Mouse (Mus musculus): ENCODE measurements around the gene Prkg1. TPM values are rescaled to one million over a fixed set of nuclear protein-coding genes. Genes with fewer than 3 reads are reported as not detected.

Prkg1 gene
- polyA plus RNA-seq, 2 experiments = 7.1 to 9.6 TPM

GRCm38 (mm10) chr19:31141905-31142304, 622.9 kb downstream of the Prkg1 start:
- H3K4me3 ChIP-seq (replicated peaks; ENCODE audit: low read length) = no peak overlapping the region
- H3K9ac ChIP-seq (ENCODE audit: low read depth, low read length, severe bottlenecking) = no peak overlapping the region
- H3K9me3 ChIP-seq (ENCODE audit: control insufficient read depth, low read length) = no peaks in the 10 kb centered on the region
- H3K27me3 ChIP-seq (ENCODE audit: control insufficient read depth, insufficient read depth, low read length) = no peaks in the 10 kb centered on the region
- no peaks in the 10 kb centered on the region for H3K4me1 ChIP-seq (ENCODE audit: control insufficient read depth, insufficient read depth, low read length)
- TF ChIP-seq POLR2A (IDR thresholded peaks at IDR 0.05; ENCODE audit: borderline replicate concordance, extremely low read depth, insufficient read depth, insufficient read length) = no peak
- DNase-seq (ENCODE audit: low spot score) (no peak), ATAC-seq (ENCODE audit: low FRiP score, low read depth) (no peak)
- no peaks in the 10 kb centered on the region for H3K36me3 ChIP-seq (ENCODE audit: control insufficient read depth, insufficient read depth, low read length)
- 83% methylated on average over 7 of the region's 7 CpGs for WGBS
- no peak overlapping the region for H3K4me2 ChIP-seq (replicated peaks; ENCODE audit: low read depth, low read length, severe bottlenecking)
- H3K27ac ChIP-seq (replicated peaks; ENCODE audit: low read depth, low read length) = no peak overlapping the region

DNA sequence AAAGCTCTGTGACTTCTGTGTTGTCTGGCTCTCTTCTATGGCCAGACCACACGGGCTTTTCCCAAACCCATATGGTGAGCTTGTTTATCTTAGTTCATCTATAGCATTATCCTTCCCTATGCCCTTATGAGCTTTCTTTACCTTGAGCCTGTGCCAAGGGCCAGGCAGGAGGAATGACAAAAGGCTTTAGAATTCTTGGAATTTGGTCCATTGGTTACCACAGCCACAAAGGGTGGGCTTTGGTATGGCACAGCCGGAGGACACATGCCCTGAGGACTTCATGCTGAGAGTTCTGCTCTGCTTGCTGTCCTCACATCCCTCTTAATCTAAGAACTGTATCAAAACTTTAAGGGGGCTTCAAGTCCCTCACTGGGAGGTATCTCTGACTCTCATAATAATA, 628.5 kb downstream of the Prkg1 start:
- H3K9ac ChIP-seq (ENCODE audit: low read depth, low read length, severe bottlenecking) = no peak overlapping the region
- no peaks in the 10 kb centered on the region for H3K4me1 ChIP-seq (ENCODE audit: control insufficient read depth, insufficient read depth, low read length)
- H3K4me2 ChIP-seq (replicated peaks; ENCODE audit: low read depth, low read length, severe bottlenecking) = no peak overlapping the region
- no peak for ATAC-seq (ENCODE audit: low FRiP score, low read depth)
- no peak overlapping the region for H3K4me3 ChIP-seq (replicated peaks; ENCODE audit: low read length)
- no peaks in the 10 kb centered on the region for H3K9me3 ChIP-seq (ENCODE audit: control insufficient read depth, low read length)
- no peak for TF ChIP-seq POLR2A (IDR thresholded peaks at IDR 0.05; ENCODE audit: borderline replicate concordance, extremely low read depth, insufficient read depth, insufficient read length)
- no peaks in the 10 kb centered on the region for H3K36me3 ChIP-seq (ENCODE audit: control insufficient read depth, insufficient read depth, low read length)
- no peak for DNase-seq (ENCODE audit: low spot score)
- 45% methylated on average over 2 of the region's 2 CpGs for WGBS
- no peak overlapping the region for H3K27ac ChIP-seq (replicated peaks; ENCODE audit: low read depth, low read length)
- no peaks in the 10 kb centered on the region for H3K27me3 ChIP-seq (ENCODE audit: control insufficient read depth, insufficient read depth, low read length)

GRCm38 (mm10) chr19:31132614-31133013, 632.2 kb downstream of the Prkg1 start:
- ATAC-seq (ENCODE audit: low FRiP score, low read depth) = no peak
- H3K9ac ChIP-seq (ENCODE audit: low read depth, low read length, severe bottlenecking) = no peak overlapping the region
- no peaks in the 10 kb centered on the region for H3K4me1 ChIP-seq (ENCODE audit: control insufficient read depth, insufficient read depth, low read length)
- H3K4me2 ChIP-seq (replicated peaks; ENCODE audit: low read depth, low read length, severe bottlenecking) = no peak overlapping the region
- no peak for TF ChIP-seq POLR2A (IDR thresholded peaks at IDR 0.05; ENCODE audit: borderline replicate concordance, extremely low read depth, insufficient read depth, insufficient read length)
- no peak for DNase-seq (ENCODE audit: low spot score)
- H3K4me3 ChIP-seq (replicated peaks; ENCODE audit: low read length) = no peak overlapping the region
- no peaks in the 10 kb centered on the region for H3K36me3 ChIP-seq (ENCODE audit: control insufficient read depth, insufficient read depth, low read length)
- 73% methylated on average over 8 of the region's 8 CpGs for WGBS
- no peaks in the 10 kb centered on the region for H3K9me3 ChIP-seq (ENCODE audit: control insufficient read depth, low read length)
- no peaks in the 10 kb centered on the region for H3K27me3 ChIP-seq (ENCODE audit: control insufficient read depth, insufficient read depth, low read length)
- no peak overlapping the region for H3K27ac ChIP-seq (replicated peaks; ENCODE audit: low read depth, low read length)

- WGBS = 85% methylated on average over 3 of the region's 3 CpGs
- Histone ChIP-seq H3K36me3 (ENCODE audit: control insufficient read depth, insufficient read depth, low read length) (no peaks in the 10 kb centered on the region), H3K4me2 (replicated peaks; ENCODE audit: low read depth, low read length, severe bottlenecking) (no peak overlapping the region), H3K27me3 (ENCODE audit: control insufficient read depth, insufficient read depth, low read length) (no peaks in the 10 kb centered on the region), H3K4me3 (replicated peaks; ENCODE audit: low read length) (no peak overlapping the region), H3K27ac (replicated peaks; ENCODE audit: low read depth, low read length) (no peak overlapping the region), H3K9ac (ENCODE audit: low read depth, low read length, severe bottlenecking) (no peak overlapping the region), H3K9me3 (ENCODE audit: control insufficient read depth, low read length) (no peaks in the 10 kb centered on the region), H3K4me1 (ENCODE audit: control insufficient read depth, insufficient read depth, low read length) (no peaks in the 10 kb centered on the region)
- TF ChIP-seq POLR2A (IDR thresholded peaks at IDR 0.05; ENCODE audit: borderline replicate concordance, extremely low read depth, insufficient read depth, insufficient read length) = no peak
- DNase-seq (ENCODE audit: low spot score) (no peak), ATAC-seq (ENCODE audit: low FRiP score, low read depth) (no peak)
These were observed 640.2 kb downstream of the Prkg1 start for GRCm38 (mm10) chr19:31124628-31125027.

DNA sequence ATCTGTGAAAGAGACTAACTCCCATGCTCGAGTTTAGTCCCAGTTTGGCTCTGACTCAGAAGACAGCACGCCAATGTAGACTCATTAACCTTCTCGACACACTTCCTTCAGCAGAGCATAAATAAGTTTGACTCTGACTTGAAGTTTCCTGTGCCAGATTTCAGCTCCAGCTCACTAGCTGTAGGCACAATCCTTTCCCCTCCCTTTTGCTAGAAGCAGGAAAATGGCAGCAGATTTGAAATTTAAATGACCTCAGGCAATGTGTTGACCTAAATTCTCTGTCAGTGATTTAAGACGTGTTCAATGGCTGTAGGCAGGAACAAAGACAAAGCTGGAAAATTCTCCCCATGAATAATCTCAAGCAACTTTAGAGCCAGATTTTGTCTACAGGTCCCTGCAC, 650.1 kb downstream of the Prkg1 start:
- no peaks in the 10 kb centered on the region for H3K27me3 ChIP-seq (ENCODE audit: control insufficient read depth, insufficient read depth, low read length)
- H3K36me3 ChIP-seq (ENCODE audit: control insufficient read depth, insufficient read depth, low read length) = no peaks in the 10 kb centered on the region
- no peak for TF ChIP-seq POLR2A (IDR thresholded peaks at IDR 0.05; ENCODE audit: borderline replicate concordance, extremely low read depth, insufficient read depth, insufficient read length)
- ATAC-seq (ENCODE audit: low FRiP score, low read depth) (no peak), DNase-seq (ENCODE audit: low spot score) (no peak)
- H3K27ac ChIP-seq (replicated peaks; ENCODE audit: low read depth, low read length) = no peak overlapping the region
- H3K4me3 ChIP-seq (replicated peaks; ENCODE audit: low read length) = no peak overlapping the region
- H3K4me1 ChIP-seq (ENCODE audit: control insufficient read depth, insufficient read depth, low read length) = no peaks in the 10 kb centered on the region
- 38% methylated on average over 4 of the region's 4 CpGs for WGBS
- H3K9ac ChIP-seq (ENCODE audit: low read depth, low read length, severe bottlenecking) = no peak overlapping the region
- H3K4me2 ChIP-seq (replicated peaks; ENCODE audit: low read depth, low read length, severe bottlenecking) = no peak overlapping the region
- H3K9me3 ChIP-seq (ENCODE audit: control insufficient read depth, low read length) = no peaks in the 10 kb centered on the region
